Mouse (Mus musculus) heart, adult 2 months (tissue): ENCODE data around the gene Ttc21a.

Source experiments
- CTCF ChIP-seq: fragments of 200-600 bp; IDR thresholded peaks from 2 replicates; pipeline ENCODE4 v1.8.1; 2022; ENCODE audit warnings: antibody characterized with exemption, mild to moderate bottlenecking, moderate library complexity
- EP300 ChIP-seq: fragments of 200-500 bp; IDR thresholded peaks from 2 replicates; pipeline ENCODE4 v1.6.1; 2011; ENCODE audit warnings: low read depth, low read length, control low read depth; ENCODE audit not compliant: insufficient read depth
- POLR2A ChIP-seq: fragments of 200-500 bp; IDR thresholded peaks from 2 replicates; pipeline ENCODE4 v1.6.1; 2011; ENCODE audit warnings: mild to moderate bottlenecking, low read depth, low read length, control low read depth; ENCODE audit not compliant: insufficient read depth

GRCm38 (mm10) chr9:119977557-119978060 is 40.2 kb downstream of the Ttc21a start:
- no peak for TF ChIP-seq POLR2A
- no peak for TF ChIP-seq CTCF
- TF ChIP-seq EP300 = no peak
